Mouse (Mus musculus) ES-E14 (cell line): ENCODE data around the gene Gadd45a.
"Not testable (repeated sequence)": the region's sequence is repeated elsewhere in the genome, so short reads cannot be mapped to it uniquely, and the experiment has no call there.

Experiments
- CHD2 ChIP-seq: IDR thresholded peaks from 2 replicates; pipeline ENCODE4 v1.6.1; 2014; ENCODE audit warnings: mild to moderate bottlenecking, low read depth, low read length, inconsistent platforms
- HCFC1 ChIP-seq: IDR thresholded peaks from 2 replicates; pipeline ENCODE4 v1.6.1; 2012; ENCODE audit warnings: low read length, inconsistent platforms, borderline replicate concordance; ENCODE audit not compliant: insufficient read depth
- ZC3H11A ChIP-seq: IDR thresholded peaks from 2 replicates; pipeline ENCODE4 v1.6.1; 2012; ENCODE audit warnings: low read depth, mild to moderate bottlenecking, inconsistent platforms, low read length, borderline replicate concordance
- ZNF384 ChIP-seq: IDR thresholded peaks from 2 replicates; pipeline ENCODE4 v1.6.1; 2012; ENCODE audit warnings: low read depth, low read length, inconsistent platforms

DNA sequence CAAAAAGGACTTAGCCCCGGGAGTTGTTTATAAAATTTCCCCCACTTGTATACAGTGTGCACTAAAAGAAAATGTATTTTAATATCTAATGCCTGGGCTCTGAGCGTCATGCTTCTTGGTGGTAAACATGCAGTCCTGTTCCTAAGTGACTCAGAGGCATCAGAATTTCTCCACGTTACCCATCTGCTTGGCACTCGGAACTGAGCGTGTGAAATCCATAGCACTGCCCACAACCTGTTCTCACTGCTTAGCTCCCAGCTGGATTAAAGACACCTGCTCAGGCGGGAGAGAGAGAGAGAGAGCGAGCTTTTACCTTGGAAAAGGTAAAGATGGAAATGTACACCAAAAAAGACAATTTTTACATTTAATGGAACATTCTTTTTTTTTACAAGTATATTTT, 18.3 kb downstream of the Gadd45a start:
- not testable (repeated sequence) for TF ChIP-seq CHD2, HCFC1, ZNF384, ZC3H11A
